Mouse (Mus musculus) limb, embryonic 14.5 days (tissue): ENCODE results near the gene Serpina1f. TPM values are rescaled to one million over a fixed set of nuclear protein-coding genes. Genes with fewer than 3 reads are reported as not detected.
"Not testable (repeated sequence)": the region's sequence is repeated elsewhere in the genome, so short reads cannot be mapped to it uniquely, and the experiment has no call there.

Experiments
- ATAC-seq: fragments of 200-750 bp; cut with Nextera tagmentation; 2 replicates; pipeline ENCODE4 v1.8.0; 2017; ENCODE audit warnings: low read depth, moderate number of reproducible peaks, moderate TSS enrichment; ENCODE audit not compliant: low FRiP score
- DNase-seq: peaks from one replicate; pipeline ENCODE4 v3.0.0-alpha.2; 2015; ENCODE audit warnings: low spot score
- H3K27ac ChIP-seq: fragments of 300-500 bp; sonication (generic); replicated peaks from 2 replicates; pipeline ENCODE4 v1.5.1; 2014; ENCODE audit warnings: low read depth, mild to moderate bottlenecking, low read length, moderate library complexity, mixed read lengths
- H3K27me3 ChIP-seq: fragments of 300-500 bp; sonication (generic); 2 replicates; pipeline ENCODE4 v1.6.1; 2014; ENCODE audit warnings: low read length, mixed read lengths; ENCODE audit not compliant: control insufficient read depth, insufficient read depth
- H3K36me3 ChIP-seq: fragments of 300-500 bp; sonication (generic); 2 replicates; pipeline ENCODE4 v1.6.1; 2014; ENCODE audit warnings: mild to moderate bottlenecking, low read length, moderate library complexity, mixed read lengths; ENCODE audit not compliant: control insufficient read depth, insufficient read depth
- H3K4me1 ChIP-seq: fragments of 300-500 bp; sonication (generic); 2 replicates; pipeline ENCODE4 v1.6.1; 2014; ENCODE audit warnings: antibody characterized with exemption, low read length, mixed read lengths; ENCODE audit not compliant: control insufficient read depth, insufficient read depth
- H3K4me2 ChIP-seq: fragments of 300-500 bp; sonication (generic); replicated peaks from 2 replicates; pipeline ENCODE4 v1.6.1; 2014; ENCODE audit warnings: low read depth, mild to moderate bottlenecking, low read length, moderate library complexity; ENCODE audit not compliant: severe bottlenecking
- H3K4me3 ChIP-seq: fragments of 300-500 bp; sonication (generic); replicated peaks from 2 replicates; pipeline ENCODE4 v1.5.1; 2014; ENCODE audit warnings: low read length
- H3K9ac ChIP-seq: fragments of 300-500 bp; sonication (generic); 2 replicates; pipeline ENCODE4 v1.6.1; 2014; ENCODE audit warnings: mild to moderate bottlenecking, low read depth, low read length, moderate library complexity; ENCODE audit not compliant: severe bottlenecking
- H3K9me3 ChIP-seq: fragments of 300-500 bp; sonication (generic); 2 replicates; pipeline ENCODE4 v1.6.1; 2016; ENCODE audit warnings: low read length; ENCODE audit not compliant: control insufficient read depth
- POLR2A ChIP-seq: fragments of 200-500 bp; IDR thresholded peaks from 2 replicates; pipeline ENCODE4 v1.8.0; 2012; ENCODE audit warnings: inconsistent platforms, mild to moderate bottlenecking, moderate library complexity, borderline replicate concordance; ENCODE audit not compliant: insufficient read depth, insufficient read length; ENCODE audit errors: extremely low read depth
- WGBS: fragments of 180-500 bp; shearing (Covaris S2); extraction: QIAGEN DNeasy Blood & Tissue Kit; methylation state at CpG from one replicate; pipeline ENCODE4 v1.1.7; 2014; 5-methylcytosine and 5-hydroxymethylcytosine counted together
- polyA plus RNA-seq, 2 experiments: library from polyadenylated mRNA; depleted of rRNA in 1 of 2; stranded (reverse) in 1 of 2; unstranded in 1 of 2; fragments of >200 nt; fragmentation: Nextera tagmentation in 1 of 2; extraction: Ambion mirVana in 1 of 2; gene quantifications; 2 replicates each; pipeline versions ENCODE4 v1.2.1 to v1.2.3; 2012 to 2014

Serpina1f gene
- polyA plus RNA-seq, 2 experiments = not detected

GRCm38 (mm10) chr12:103685386-103685785, 9.9 kb downstream of the Serpina1f start:
- Histone ChIP-seq H3K4me3 (no peak overlapping the region), H3K27ac (no peak overlapping the region), H3K27me3 (no peaks in the 10 kb centered on the region), H3K9me3 (no peaks in the 10 kb centered on the region), H3K4me2 (no peak overlapping the region), H3K9ac (no peak overlapping the region), H3K4me1 (no peaks in the 10 kb centered on the region), H3K36me3 (no peaks in the 10 kb centered on the region)
- no peak for TF ChIP-seq POLR2A
- WGBS = 48% methylated on average over 3 of the region's 3 CpGs
- DNase-seq (no peak), ATAC-seq (no peak)

- 35% methylated on average over 4 of the region's 4 CpGs for WGBS
- ATAC-seq (no peak), DNase-seq (no peak)
- no peak overlapping the region for H3K9ac ChIP-seq
- TF ChIP-seq POLR2A = no peak
- no peak overlapping the region for H3K27ac ChIP-seq
- no peaks in the 10 kb centered on the region for H3K36me3 ChIP-seq
- no peaks in the 10 kb centered on the region for H3K9me3 ChIP-seq
- H3K4me2 ChIP-seq = no peak overlapping the region
- H3K4me3 ChIP-seq = no peak overlapping the region
- H3K27me3 ChIP-seq = no peaks in the 10 kb centered on the region
- no peaks in the 10 kb centered on the region for H3K4me1 ChIP-seq
Observed at GRCm38 (mm10) chr12:103683775-103684174, 11.6 kb downstream of the Serpina1f start.

- Histone ChIP-seq H3K27me3 (no peaks in the 10 kb centered on the region), H3K36me3 (no peaks in the 10 kb centered on the region), H3K4me3 (no peak overlapping the region), H3K27ac (no peak overlapping the region), H3K9ac (no peak overlapping the region), H3K9me3 (no peaks in the 10 kb centered on the region), H3K4me1 (no peaks in the 10 kb centered on the region), H3K4me2 (no peak overlapping the region)
- DNase-seq (no peak), ATAC-seq (no peak)
- TF ChIP-seq POLR2A = no peak
- 82% methylated on average over 2 of the region's 2 CpGs for WGBS
Observed at GRCm38 (mm10) chr12:103681739-103682138, 13.6 kb downstream of the Serpina1f start.

GRCm38 (mm10) chr12:103681169-103681568, 14.2 kb downstream of the Serpina1f start:
- no peak for TF ChIP-seq POLR2A

GRCm38 (mm10) chr12:103679853-103680252, 15.5 kb downstream of the Serpina1f start:
- H3K27me3 ChIP-seq, ATAC-seq: not testable (repeated sequence)
- 88% methylated on average over 1 of the region's 1 CpGs for WGBS

More at GRCm38 (mm10) chr12:103681169-103681568, 14.2 kb downstream of the Serpina1f start:
- Histone ChIP-seq H3K4me2 (no peak overlapping the region), H3K4me1 (no peaks in the 10 kb centered on the region), H3K9ac (no peak overlapping the region), H3K4me3 (no peak overlapping the region), H3K27ac (no peak overlapping the region), H3K9me3 (no peaks in the 10 kb centered on the region), H3K36me3 (no peaks in the 10 kb centered on the region), H3K27me3 (no peaks in the 10 kb centered on the region)
- WGBS = 85% methylated on average over 2 of the region's 2 CpGs
- ATAC-seq = no peak
- DNase-seq = no peak

GRCm38 (mm10) chr12:103676039-103676438, 19.3 kb downstream of the Serpina1f start, which contains the start of gene Serpina16:
TSS of gene Serpina16 (minus strand) at chr12:103676139.
- Histone ChIP-seq H3K9ac (no peak within 1 kb of the TSS), H3K9me3 (no peaks in the 10 kb centered on the region), H3K27ac (no peak within 1 kb of the TSS), H3K4me3 (no peak within 1 kb of the TSS), H3K36me3 (no peaks in the 10 kb centered on the region), H3K27me3 (no peaks in the 10 kb centered on the region), H3K4me1 (no peaks in the 10 kb centered on the region), H3K4me2 (no peak within 1 kb of the TSS)
- ATAC-seq (no peak), DNase-seq (no peak)
- no peak for TF ChIP-seq POLR2A
- WGBS = 74% methylated on average over 1 of the region's 1 CpGs

More at GRCm38 (mm10) chr12:103679853-103680252, 15.5 kb downstream of the Serpina1f start:
- H3K4me3 ChIP-seq, H3K36me3 ChIP-seq, H3K4me1 ChIP-seq, H3K4me2 ChIP-seq, H3K9ac ChIP-seq, H3K27ac ChIP-seq, H3K9me3 ChIP-seq, DNase-seq: not testable (repeated sequence)
